Mouse (Mus musculus): Measurements from ENCODE around the gene Wfdc21. TPM values are rescaled to one million over a fixed set of nuclear protein-coding genes. Genes with fewer than 3 reads are reported as not detected.

Wfdc21 gene
- polyA plus RNA-seq, 1 experiment from 2014 or later: 0.71 TPM

GRCm38 (mm10) chr11:83733071-83733640 lies 13.6 kb upstream of the Wfdc21 start:
- ATAC-seq (ENCODE audit: low FRiP score, low TSS enrichment): no peak
- no peak overlapping the region for H3K4me2 ChIP-seq (replicated peaks; ENCODE audit: low read depth, low read length)
- peaks cover 6% of the 10 kb centered on the region for H3K9me3 ChIP-seq (ENCODE audit: low read length)
- no peaks in the 10 kb centered on the region; the same call in 1 of the 2 replicates for H3K27me3 ChIP-seq (ENCODE audit: insufficient read depth, low read length)
- no peak overlapping the region for H3K27ac ChIP-seq (ENCODE audit: low read length)
- no peak overlapping the region for H3K9ac ChIP-seq (replicated peaks; ENCODE audit: low read length)
- no peaks in the 10 kb centered on the region for H3K4me1 ChIP-seq (ENCODE audit: insufficient read depth, low read length)
- WGBS: 77% methylated on average over 5 of the region's 5 CpGs
- no peak overlapping the region for H3K4me3 ChIP-seq (ENCODE audit: low read length)
- H3K36me3 ChIP-seq (ENCODE audit: insufficient read depth, low read length): no peaks in the 10 kb centered on the region

- no peak for ATAC-seq (ENCODE audit: low FRiP score, low TSS enrichment)
- H3K27me3 ChIP-seq (ENCODE audit: insufficient read depth, low read length): no peaks in the 10 kb centered on the region; the same call in 1 of the 2 replicates
- H3K9me3 ChIP-seq (ENCODE audit: low read length): peaks cover 6% of the 10 kb centered on the region
- no peak overlapping the region for H3K4me3 ChIP-seq (ENCODE audit: low read length)
- no peaks in the 10 kb centered on the region for H3K36me3 ChIP-seq (ENCODE audit: insufficient read depth, low read length)
- H3K4me1 ChIP-seq (ENCODE audit: insufficient read depth, low read length): no peaks in the 10 kb centered on the region
- H3K9ac ChIP-seq (replicated peaks; ENCODE audit: low read length): no peak overlapping the region
- no peak overlapping the region for H3K27ac ChIP-seq (ENCODE audit: low read length)
- WGBS: 90% methylated on average over 1 of the region's 1 CpGs
- H3K4me2 ChIP-seq (replicated peaks; ENCODE audit: low read depth, low read length): no peak overlapping the region
Measured at GRCm38 (mm10) chr11:83734215-83734614, 12.5 kb upstream of the Wfdc21 start.

GRCm38 (mm10) chr11:83735881-83736280 lies 10.9 kb upstream of the Wfdc21 start:
- Histone ChIP-seq H3K36me3 (ENCODE audit: insufficient read depth, low read length) (no peaks in the 10 kb centered on the region), H3K4me3 (ENCODE audit: low read length) (no peak overlapping the region), H3K4me1 (ENCODE audit: insufficient read depth, low read length) (no peaks in the 10 kb centered on the region), H3K27ac (ENCODE audit: low read length) (no peak overlapping the region), H3K9me3 (ENCODE audit: low read length) (peaks cover 6% of the 10 kb centered on the region), H3K4me2 (replicated peaks; ENCODE audit: low read depth, low read length) (no peak overlapping the region), H3K9ac (replicated peaks; ENCODE audit: low read length) (no peak overlapping the region), H3K27me3 (ENCODE audit: insufficient read depth, low read length) (no peaks in the 10 kb centered on the region; the same call in 1 of the 2 replicates)
- no peak for ATAC-seq (ENCODE audit: low FRiP score, low TSS enrichment)
- WGBS: 75% methylated on average over 2 of the region's 2 CpGs

DNA sequence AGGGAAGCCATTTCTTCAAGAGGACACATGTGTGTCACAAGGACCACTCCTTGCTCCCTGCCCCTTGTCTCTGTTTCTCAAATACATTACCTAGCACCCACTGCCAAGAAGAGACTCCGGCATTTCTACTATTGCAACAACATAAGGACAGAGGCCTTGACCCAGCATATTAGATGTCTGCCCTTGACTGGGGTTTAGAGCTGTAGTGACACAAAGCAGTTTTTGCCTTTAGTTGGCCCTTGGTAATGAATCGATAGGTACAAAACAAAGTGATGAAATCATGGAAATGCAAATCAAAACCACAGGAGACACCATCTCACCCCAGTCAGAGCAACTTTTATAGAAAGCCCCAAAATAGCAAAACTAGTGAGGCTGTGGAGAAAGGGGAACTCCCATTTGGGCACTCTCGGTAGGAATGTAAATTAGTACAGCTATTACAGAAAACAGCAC lies 9.6 kb upstream of the Wfdc21 start:
- no peaks in the 10 kb centered on the region; the same call in 1 of the 2 replicates for H3K27me3 ChIP-seq (ENCODE audit: insufficient read depth, low read length)
- no peak overlapping the region for H3K4me2 ChIP-seq (replicated peaks; ENCODE audit: low read depth, low read length)
- H3K9ac ChIP-seq (replicated peaks; ENCODE audit: low read length): no peak overlapping the region
- no peaks in the 10 kb centered on the region for H3K4me1 ChIP-seq (ENCODE audit: insufficient read depth, low read length)
- no peaks in the 10 kb centered on the region for H3K36me3 ChIP-seq (ENCODE audit: insufficient read depth, low read length)
- peaks cover 6% of the 10 kb centered on the region for H3K9me3 ChIP-seq (ENCODE audit: low read length)
- no peak for ATAC-seq (ENCODE audit: low FRiP score, low TSS enrichment)
- H3K27ac ChIP-seq (ENCODE audit: low read length): no peak overlapping the region
- H3K4me3 ChIP-seq (ENCODE audit: low read length): no peak overlapping the region
- 68% methylated on average over 3 of the region's 3 CpGs for WGBS

DNA sequence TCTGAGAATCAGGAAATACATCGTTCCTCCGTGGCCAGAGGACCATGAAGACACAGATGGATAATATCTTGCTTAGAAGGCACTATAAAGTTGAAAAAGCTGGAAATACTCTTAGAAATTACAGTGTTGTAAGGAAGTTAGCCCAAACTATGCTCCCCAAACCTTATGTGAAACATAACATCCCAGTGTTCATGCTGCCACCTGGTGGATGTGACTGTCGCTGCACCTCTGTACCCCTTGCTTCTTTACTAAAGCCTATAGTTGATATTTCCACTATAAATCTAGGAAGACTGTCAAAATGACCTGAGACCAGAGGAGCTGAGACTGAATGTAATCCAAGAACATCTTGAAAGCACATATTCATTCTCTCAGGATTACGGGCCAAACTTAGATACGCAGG lies 7.5 kb upstream of the Wfdc21 start:
- H3K4me3 ChIP-seq (ENCODE audit: low read length): no peak overlapping the region
- WGBS: 26% methylated on average over 5 of the region's 5 CpGs
- H3K4me2 ChIP-seq (replicated peaks; ENCODE audit: low read depth, low read length): no peak overlapping the region
- H3K9me3 ChIP-seq (ENCODE audit: low read length): no peaks in the 10 kb centered on the region
- no peak overlapping the region for H3K27ac ChIP-seq (ENCODE audit: low read length)
- H3K27me3 ChIP-seq (ENCODE audit: insufficient read depth, low read length): no peaks in the 10 kb centered on the region; the same call in 1 of the 2 replicates
- H3K36me3 ChIP-seq (ENCODE audit: insufficient read depth, low read length): no peaks in the 10 kb centered on the region
- H3K9ac ChIP-seq (replicated peaks; ENCODE audit: low read length): no peak overlapping the region
- ATAC-seq (ENCODE audit: low FRiP score, low TSS enrichment): no peak
- H3K4me1 ChIP-seq (ENCODE audit: insufficient read depth, low read length): 0 out of 2 replicates have a peak, but pooled peaks cover 4% of the 10 kb centered on the region

DNA sequence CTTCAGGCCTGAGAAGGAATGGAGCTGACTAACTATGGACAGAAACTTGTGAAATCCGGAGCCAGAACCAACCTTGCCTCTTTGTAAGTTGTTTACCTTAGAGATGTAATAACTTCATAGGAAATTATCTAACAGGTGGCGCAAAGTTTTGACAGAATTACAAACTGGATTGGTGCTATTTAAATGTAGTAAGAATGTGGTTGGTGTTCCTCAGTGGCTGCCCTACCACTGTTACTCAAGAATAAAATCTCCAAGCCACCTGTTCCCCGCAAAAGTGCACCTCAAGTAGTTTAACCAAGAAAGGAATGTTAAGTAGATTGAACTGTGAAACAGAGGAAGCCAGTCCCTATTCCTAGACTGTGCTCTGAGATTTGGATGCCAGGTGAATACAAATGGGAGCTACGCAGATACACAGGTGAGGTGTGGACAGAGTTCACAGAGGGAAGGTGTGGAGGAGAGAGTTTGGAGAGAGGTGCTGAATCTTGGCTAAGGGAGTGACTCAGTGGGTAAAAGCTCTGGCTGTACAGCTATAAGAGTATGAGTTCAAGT lies 6.2 kb upstream of the Wfdc21 start:
- ATAC-seq (ENCODE audit: low FRiP score, low TSS enrichment): no peak
- 0 out of 2 replicates have a peak, but pooled peaks cover 4% of the 10 kb centered on the region for H3K4me1 ChIP-seq (ENCODE audit: insufficient read depth, low read length)
- WGBS: 83% methylated on average over 4 of the region's 4 CpGs
- no peaks in the 10 kb centered on the region; the same call in none of the 2 replicates for H3K27me3 ChIP-seq (ENCODE audit: insufficient read depth, low read length)
- no peak overlapping the region for H3K4me2 ChIP-seq (replicated peaks; ENCODE audit: low read depth, low read length)
- H3K9ac ChIP-seq (replicated peaks; ENCODE audit: low read length): no peak overlapping the region
- H3K9me3 ChIP-seq (ENCODE audit: low read length): no peaks in the 10 kb centered on the region
- no peak overlapping the region for H3K27ac ChIP-seq (ENCODE audit: low read length)
- H3K4me3 ChIP-seq (ENCODE audit: low read length): no peak overlapping the region
- H3K36me3 ChIP-seq (ENCODE audit: insufficient read depth, low read length): no peaks in the 10 kb centered on the region

DNA sequence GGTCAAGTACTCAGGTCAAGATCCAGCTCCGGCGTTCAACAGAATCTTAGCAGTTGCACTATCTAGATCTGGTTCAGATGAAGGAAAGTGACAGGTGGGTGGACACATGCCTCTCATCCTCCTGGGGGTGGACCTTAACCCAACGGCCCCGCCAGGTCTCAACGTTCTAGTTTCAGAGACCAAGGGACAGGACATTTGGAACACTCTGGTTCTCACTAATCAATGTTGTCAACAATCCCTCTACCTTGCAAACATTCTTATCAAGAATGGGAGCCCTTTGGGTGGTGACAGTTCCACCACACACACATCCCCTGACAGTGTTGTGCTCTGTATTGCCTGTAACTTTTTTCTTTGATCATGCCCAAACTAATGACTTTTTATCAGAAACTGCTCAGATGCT lies 4.9 kb upstream of the Wfdc21 start:
- Histone ChIP-seq H3K4me1 (ENCODE audit: insufficient read depth, low read length) (0 out of 2 replicates have a peak, but pooled peaks cover 4% of the 10 kb centered on the region), H3K36me3 (ENCODE audit: insufficient read depth, low read length) (no peaks in the 10 kb centered on the region), H3K27me3 (ENCODE audit: insufficient read depth, low read length) (no peaks in the 10 kb centered on the region; the same call in 1 of the 2 replicates), H3K27ac (ENCODE audit: low read length) (no peak overlapping the region), H3K4me3 (ENCODE audit: low read length) (no peak overlapping the region), H3K9ac (replicated peaks; ENCODE audit: low read length) (no peak overlapping the region), H3K4me2 (replicated peaks; ENCODE audit: low read depth, low read length) (no peak overlapping the region), H3K9me3 (ENCODE audit: low read length) (no peaks in the 10 kb centered on the region)
- 87% methylated on average over 5 of the region's 5 CpGs for WGBS
- ATAC-seq (ENCODE audit: low FRiP score, low TSS enrichment): no peak

GRCm38 (mm10) chr11:83742731-83743355 lies 3.9 kb upstream of the Wfdc21 start:
- H3K27me3 ChIP-seq (ENCODE audit: insufficient read depth, low read length): no peaks in the 10 kb centered on the region; the same call in 1 of the 2 replicates
- 47% methylated on average over 9 of the region's 9 CpGs for WGBS
- H3K36me3 ChIP-seq (ENCODE audit: insufficient read depth, low read length): no peaks in the 10 kb centered on the region
- no peak for ATAC-seq (ENCODE audit: low FRiP score, low TSS enrichment)
- no peak overlapping the region for H3K27ac ChIP-seq (ENCODE audit: low read length)
- 0 out of 2 replicates have a peak, but pooled peaks cover 4% of the 10 kb centered on the region for H3K4me1 ChIP-seq (ENCODE audit: insufficient read depth, low read length)
- H3K4me3 ChIP-seq (ENCODE audit: low read length): no peak overlapping the region
- H3K4me2 ChIP-seq (replicated peaks; ENCODE audit: low read depth, low read length): no peak overlapping the region
- no peaks in the 10 kb centered on the region for H3K9me3 ChIP-seq (ENCODE audit: low read length)
- no peak overlapping the region for H3K9ac ChIP-seq (replicated peaks; ENCODE audit: low read length)

DNA sequence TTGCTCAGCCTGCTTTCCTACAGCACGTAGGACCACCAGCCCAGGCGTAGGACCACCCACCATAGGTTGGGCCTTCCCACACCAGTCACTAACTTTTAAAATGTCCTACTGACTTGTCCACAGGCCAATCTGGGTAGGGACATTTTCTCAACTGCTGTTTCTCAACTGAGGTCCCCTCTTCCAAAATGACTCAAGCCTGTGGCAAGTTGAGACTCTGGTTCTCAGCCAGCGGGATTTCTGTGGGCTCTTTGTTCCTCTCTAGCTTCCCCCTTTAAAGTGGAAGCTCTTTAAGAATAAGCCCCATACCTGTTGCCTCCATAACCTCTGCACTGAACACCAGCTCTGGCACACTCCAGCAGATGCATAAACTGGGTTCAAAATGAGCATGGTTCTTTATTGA lies 3.2 kb upstream of the Wfdc21 start:
- Histone ChIP-seq H3K4me3 (ENCODE audit: low read length) (no peak overlapping the region), H3K9me3 (ENCODE audit: low read length) (no peaks in the 10 kb centered on the region), H3K4me2 (replicated peaks; ENCODE audit: low read depth, low read length) (no peak overlapping the region), H3K4me1 (ENCODE audit: insufficient read depth, low read length) (0 out of 2 replicates have a peak, but pooled peaks cover 4% of the 10 kb centered on the region), H3K9ac (replicated peaks; ENCODE audit: low read length) (no peak overlapping the region), H3K36me3 (ENCODE audit: insufficient read depth, low read length) (no peaks in the 10 kb centered on the region), H3K27ac (ENCODE audit: low read length) (no peak overlapping the region), H3K27me3 (ENCODE audit: insufficient read depth, low read length) (no peaks in the 10 kb centered on the region; the same call in 1 of the 2 replicates)
- no peak for ATAC-seq (ENCODE audit: low FRiP score, low TSS enrichment)
- WGBS: 81% methylated on average over 3 of the region's 3 CpGs

DNA sequence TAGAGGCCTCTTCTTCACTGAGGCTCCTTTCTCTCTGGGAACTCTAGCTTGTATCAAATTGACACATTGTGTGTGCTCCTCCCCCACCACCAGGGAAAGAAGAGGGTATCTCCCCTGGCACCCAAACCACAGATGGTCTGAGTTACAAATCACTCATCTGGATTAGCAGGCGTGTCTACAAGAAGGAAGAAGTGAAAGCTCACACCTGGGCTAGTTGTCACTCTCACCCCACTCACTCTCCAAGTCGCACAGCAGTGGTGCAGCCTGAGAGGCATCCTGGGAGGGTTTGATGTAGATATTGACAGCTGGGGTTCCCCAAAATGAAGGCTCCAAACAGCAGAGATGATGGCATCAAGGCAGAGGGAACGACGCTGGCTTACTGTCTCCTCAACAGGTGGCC lies 588 bp upstream of the Wfdc21 start:
- Histone ChIP-seq H3K4me2 (replicated peaks; ENCODE audit: low read depth, low read length) (no peak overlapping the region), H3K27ac (ENCODE audit: low read length) (no peak overlapping the region), H3K36me3 (ENCODE audit: insufficient read depth, low read length) (no peaks in the 10 kb centered on the region), H3K4me1 (ENCODE audit: insufficient read depth, low read length) (0 out of 2 replicates have a peak, but pooled peaks cover 4% of the 10 kb centered on the region), H3K4me3 (ENCODE audit: low read length) (no peak overlapping the region), H3K9ac (replicated peaks; ENCODE audit: low read length) (no peak overlapping the region), H3K9me3 (ENCODE audit: low read length) (no peaks in the 10 kb centered on the region), H3K27me3 (ENCODE audit: insufficient read depth, low read length) (no peaks in the 10 kb centered on the region; the same call in 1 of the 2 replicates)
- ATAC-seq (ENCODE audit: low FRiP score, low TSS enrichment): no peak
- 55% methylated on average over 4 of the region's 4 CpGs for WGBS
